In genomic region chr13:97291354-97291753, GRCm38 (mm10) we compare ENCODE assay signal across 11 mouse cellular contexts. TPM values are rescaled to one million over a fixed set of nuclear protein-coding genes. Genes with fewer than 3 reads are reported as not detected.
DNase-seq lines count a peak whose midpoint lies in the region; ATAC-seq and TF ChIP-seq lines count a peak whose summit lies in the region.
"Had no signal": no experiment of that assay in that cellular context is flagged by ENCODE, and none has a peak within 500 bp of the region (broad histone marks: within the 10 kb centered on the region; RNA-seq: fewer than 3 reads in every experiment).

No protein-coding gene starts in this region.

- 81% methylated on average over 17 of the region's 17 CpGs for WGBS in forebrain, embryonic 10.5 days
- WGBS in forebrain, postnatal 0 days: 81% methylated on average over 17 of the region's 17 CpGs
- WGBS in limb, embryonic 10.5 days: 80% methylated on average over 17 of the region's 17 CpGs

- no peaks in the 10 kb centered on the region for H3K36me3 ChIP-seq in forebrain, embryonic 10.5 days (replicated peaks)
- H3K36me3 ChIP-seq in forebrain, postnatal 0 days (ENCODE audit: insufficient read depth): no peaks in the 10 kb centered on the region
- no peaks in the 10 kb centered on the region for H3K36me3 ChIP-seq in testis, adult 2 months (ENCODE audit: control insufficient read depth, insufficient read depth, low read length)
- no peaks in the 10 kb centered on the region for H3K36me3 ChIP-seq in limb, embryonic 10.5 days
- H3K36me3 ChIP-seq: embryonic facial prominence, embryonic 15.5 days; limb, embryonic 13.5 days had no signal

- no peak overlapping the region for H3K9ac ChIP-seq in forebrain, postnatal 0 days
- H3K9ac ChIP-seq: embryonic facial prominence, embryonic 15.5 days; limb, embryonic 13.5 days had no signal

- H3K27me3 ChIP-seq in forebrain, embryonic 10.5 days (ENCODE audit: poor library complexity, severe bottlenecking): peaks cover 34% of the 10 kb centered on the region
- H3K27me3 ChIP-seq in forebrain, postnatal 0 days (ENCODE audit: insufficient read depth, low read length): no peaks in the 10 kb centered on the region
- H3K27me3 ChIP-seq in testis, adult 2 months (ENCODE audit: control insufficient read depth, insufficient read depth, low read length): no peaks in the 10 kb centered on the region
- H3K27me3 ChIP-seq in limb, embryonic 10.5 days (ENCODE audit: low read depth, poor library complexity, severe bottlenecking): peaks cover 3% of the 10 kb centered on the region; the same call in 1 of the 2 replicates
- H3K27me3 ChIP-seq: embryonic facial prominence, embryonic 15.5 days; limb, embryonic 13.5 days had no signal

- peaks cover 52% of the 10 kb centered on the region for H3K4me1 ChIP-seq in forebrain, embryonic 10.5 days
- H3K4me1 ChIP-seq in forebrain, postnatal 0 days (ENCODE audit: insufficient read depth): peaks cover 7% of the 10 kb centered on the region; the same call in 1 of the 2 replicates
- H3K4me1 ChIP-seq in testis, adult 2 months (ENCODE audit: control insufficient read depth, insufficient read depth, low read length): peaks cover 2% of the 10 kb centered on the region
- peaks cover 42% of the 10 kb centered on the region for H3K4me1 ChIP-seq in limb, embryonic 10.5 days

- no peak for DNase-seq in forebrain, embryonic 10.5 days (ENCODE audit: extremely low spot score, low spot score)
- no peak for DNase-seq in forebrain, postnatal 0 days
- no peak for DNase-seq in testis, postnatal 10 days (ENCODE audit: low spot score)
- no peak for DNase-seq in limb, embryonic 10.5 days (ENCODE audit: low spot score)
- no peak for DNase-seq in layer of hippocampus, postnatal 25 days (ENCODE audit: extremely low spot score in 1 of 2, low spot score in 1 of 2)
- no peak for DNase-seq in adrenal gland, postnatal 36 days
- DNase-seq in spleen, postnatal 10 days (ENCODE audit: low spot score in 2 of 2): no peak

- TF ChIP-seq POLR2A in testis, adult 2 months (IDR thresholded peaks at IDR 0.05; ENCODE audit: control insufficient read depth, low read depth, low read length): no peak

- peak overlapping the region; percentile 78 for H3K27ac ChIP-seq in forebrain, embryonic 10.5 days
- no peak overlapping the region for H3K27ac ChIP-seq in forebrain, postnatal 0 days (ENCODE audit: low read depth, low read length)
- H3K27ac ChIP-seq in testis, adult 2 months (ENCODE audit: control insufficient read depth, insufficient read depth, low read depth, low read length): no peak overlapping the region
- peak overlapping the region; percentile 64 for H3K27ac ChIP-seq in limb, embryonic 10.5 days
- H3K27ac ChIP-seq: embryonic facial prominence, embryonic 15.5 days; limb, embryonic 13.5 days had no signal

- H3K4me2 ChIP-seq in forebrain, postnatal 0 days (ENCODE audit: low read depth): no peak overlapping the region
- H3K4me2 ChIP-seq: embryonic facial prominence, embryonic 15.5 days; limb, embryonic 13.5 days had no signal

- no peak for ATAC-seq in forebrain, postnatal 0 days
- ATAC-seq: inflammation-experienced regulatory T-cells, adult 6 months had no signal

- H3K4me3 ChIP-seq in forebrain, embryonic 10.5 days: no peak overlapping the region
- no peak overlapping the region for H3K4me3 ChIP-seq in forebrain, postnatal 0 days (ENCODE audit: low read depth, low read length)
- H3K4me3 ChIP-seq in testis, adult 2 months (ENCODE audit: control insufficient read depth, low read depth, low read length): peak overlapping the region; percentile 48
- H3K4me3 ChIP-seq in limb, embryonic 10.5 days: no peak overlapping the region
- H3K4me3 ChIP-seq: embryonic facial prominence, embryonic 15.5 days; limb, embryonic 13.5 days had no signal

- TF ChIP-seq CTCF in forebrain, postnatal 0 days (IDR thresholded peaks at IDR 0.05; ENCODE audit: low read depth): no peak
- no peak for TF ChIP-seq CTCF in testis, adult 2 months (IDR thresholded peaks at IDR 0.05; ENCODE audit: control insufficient read depth, insufficient read depth, insufficient replicate concordance, low read depth, low read length)

- no peaks in the 10 kb centered on the region for H3K9me3 ChIP-seq in forebrain, embryonic 10.5 days
- no peaks in the 10 kb centered on the region for H3K9me3 ChIP-seq in forebrain, postnatal 0 days (ENCODE audit: low read length)
- H3K9me3 ChIP-seq in limb, embryonic 10.5 days (replicated peaks): no peaks in the 10 kb centered on the region
- H3K9me3 ChIP-seq: embryonic facial prominence, embryonic 15.5 days; limb, embryonic 13.5 days had no signal

RNA-seq across cellular contexts. Expression of gene Enc1, which starts 50.4 kb away (rescaled TPM):
- 7.8 and 10.0 TPM in 2 replicates for polyA plus RNA-seq in forebrain, embryonic 10.5 days (2016; fragmentation: Nextera tagmentation; extraction: Ambion mirVana)
- 423 and 513 TPM in 2 replicates for total RNA-seq in forebrain, postnatal 0 days (2014; rRNA removed)
- 76.8 and 80.3 TPM in 2 replicates for polyA plus RNA-seq in forebrain, postnatal 0 days (2015; fragmentation: Nextera tagmentation; extraction: Ambion mirVana)
- polyA plus RNA-seq in testis, adult 2 months (2012; rRNA removed): 6.0 and 8.5 TPM in 2 replicates
- polyA plus RNA-seq in limb, embryonic 10.5 days (2016; fragmentation: Nextera tagmentation; extraction: Ambion mirVana): 2.5 and 4.3 TPM in 2 replicates
- total RNA-seq in layer of hippocampus, postnatal 25 days (2021): 100 to 1,000 TPM; 670 to 691 TPM
- 10 to 100 TPM in 1 of 2 experiments, 1 to 10 TPM in 1; 8.3 to 10.2 TPM for total RNA-seq in adrenal gland, postnatal 36 days (2021)

Comparison
In these comparisons a context has a peak if more than half of its experiments do, and no peak if none do; other contexts are left out.
1. H3K27ac ChIP-seq: peak in forebrain, embryonic 10.5 days (single experiment) and limb, embryonic 10.5 days (single experiment); none in forebrain, postnatal 0 days (single experiment) and testis, adult 2 months (single experiment).